Mouse (Mus musculus) brain, embryonic 14.5 days (tissue): ENCODE results near the gene 1700012B07Rik.

Experiments used
- CTCF ChIP-seq: fragments of 200-500 bp; IDR thresholded peaks from 2 replicates; pipeline ENCODE4 v1.5.1; 2012; ENCODE audit warnings: inconsistent platforms, mild to moderate bottlenecking, moderate library complexity, borderline replicate concordance; ENCODE audit not compliant: insufficient read depth, insufficient read length; ENCODE audit errors: extremely low read depth
- POLR2A ChIP-seq: fragments of 200-500 bp; IDR thresholded peaks from 2 replicates; pipeline ENCODE4 v1.6.1; 2012; ENCODE audit warnings: mild to moderate bottlenecking, inconsistent platforms, borderline replicate concordance; ENCODE audit not compliant: poor library complexity, insufficient read depth, insufficient read length, severe bottlenecking; ENCODE audit errors: extremely low read depth

GRCm38 (mm10) chr11:109844466-109844865, 16.6 kb upstream of the 1700012B07Rik start:
- TF ChIP-seq CTCF (no peak), POLR2A (no peak)
